Mouse (Mus musculus) forebrain, embryonic 14.5 days (tissue): ENCODE measurements around the gene Mfap4. TPM values are rescaled to one million over a fixed set of nuclear protein-coding genes. Genes with fewer than 3 reads are reported as not detected.

Source experiments
- ATAC-seq: fragments of 200-750 bp; cut with Nextera tagmentation; 2 replicates; pipeline ENCODE4 v1.8.0; 2017; ENCODE audit warnings: mild to moderate bottlenecking, moderate library complexity
- DNase-seq: peaks from one replicate; pipeline ENCODE4 v3.0.0-alpha.2; 2015; ENCODE audit warnings: low spot score
- H3K27ac ChIP-seq: fragments of 300-500 bp; sonication (generic); 2 replicates; pipeline ENCODE4 v1.5.1; 2014; ENCODE audit warnings: low read depth, mild to moderate bottlenecking, control low read depth, low read length, moderate library complexity
- H3K27me3 ChIP-seq: fragments of 300-500 bp; sonication (generic); replicated peaks from 2 replicates; pipeline ENCODE4 v1.6.1; 2014; ENCODE audit warnings: low read length, control low read depth, mixed read lengths; ENCODE audit not compliant: control insufficient read depth, insufficient read depth
- H3K36me3 ChIP-seq: fragments of 300-500 bp; sonication (generic); 2 replicates; pipeline ENCODE4 v1.6.1; 2014; ENCODE audit warnings: low read length, control low read depth; ENCODE audit not compliant: control insufficient read depth, insufficient read depth
- H3K4me1 ChIP-seq: fragments of 300-500 bp; sonication (generic); 2 replicates; pipeline ENCODE4 v1.6.1; 2014; ENCODE audit warnings: antibody characterized with exemption, low read length, control low read depth; ENCODE audit not compliant: control insufficient read depth, insufficient read depth
- H3K4me2 ChIP-seq: fragments of 300-500 bp; sonication (generic); 2 replicates; pipeline ENCODE4 v1.6.1; 2014; ENCODE audit warnings: mild to moderate bottlenecking, control low read depth, low read length
- H3K4me3 ChIP-seq: fragments of 300-500 bp; sonication (generic); 2 replicates; pipeline ENCODE4 v1.5.1; 2014; ENCODE audit warnings: low read depth, low read length, control low read depth
- H3K9ac ChIP-seq: fragments of 300-500 bp; sonication (generic); 2 replicates; pipeline ENCODE4 v1.6.1; 2014; ENCODE audit warnings: mild to moderate bottlenecking, low read length, control low read depth, moderate library complexity
- H3K9me3 ChIP-seq: fragments of 300-500 bp; sonication (generic); replicated peaks from 2 replicates; pipeline ENCODE4 v1.6.1; 2016; ENCODE audit warnings: low read length, control low read depth, mixed read lengths; ENCODE audit not compliant: control insufficient read depth
- WGBS: fragments of 180-500 bp; shearing (Covaris S2); extraction: QIAGEN DNeasy Blood & Tissue Kit; methylation state at CpG from one replicate; pipeline ENCODE4 v1.1.7; 2014; 5-methylcytosine and 5-hydroxymethylcytosine counted together
- polyA plus RNA-seq: library from polyadenylated mRNA; unstranded; fragments of >200 nt; fragmentation: Nextera tagmentation; extraction: Ambion mirVana; gene quantifications from 2 replicates; pipeline ENCODE4 v1.2.1, GENCODE M21; 2014

The Mfap4 gene
- polyA plus RNA-seq = 51.6 and 65.7 TPM in 2 replicates

GRCm38 (mm10) chr11:61484613-61485540 is at the start of gene Mfap4:
Mfap4 (plus strand) TSS chr11:61485431.
- H3K27me3 ChIP-seq = no peaks in the 10 kb centered on the region
- peak; percentile 90 for ATAC-seq
- peaks cover 25% of the 10 kb centered on the region for H3K36me3 ChIP-seq
- peak within 1 kb of the TSS; percentile 96 for H3K27ac ChIP-seq
- H3K4me1 ChIP-seq = peaks cover 36% of the 10 kb centered on the region
- peak within 1 kb of the TSS; percentile 46 for H3K4me2 ChIP-seq
- peak within 1 kb of the TSS; percentile 16 for H3K4me3 ChIP-seq
- 4% methylated on average over 19 of the region's 20 CpGs for WGBS
- no peaks in the 10 kb centered on the region for H3K9me3 ChIP-seq
- H3K9ac ChIP-seq = peak within 1 kb of the TSS; percentile 47
- DNase-seq = peak; percentile 93

DNA sequence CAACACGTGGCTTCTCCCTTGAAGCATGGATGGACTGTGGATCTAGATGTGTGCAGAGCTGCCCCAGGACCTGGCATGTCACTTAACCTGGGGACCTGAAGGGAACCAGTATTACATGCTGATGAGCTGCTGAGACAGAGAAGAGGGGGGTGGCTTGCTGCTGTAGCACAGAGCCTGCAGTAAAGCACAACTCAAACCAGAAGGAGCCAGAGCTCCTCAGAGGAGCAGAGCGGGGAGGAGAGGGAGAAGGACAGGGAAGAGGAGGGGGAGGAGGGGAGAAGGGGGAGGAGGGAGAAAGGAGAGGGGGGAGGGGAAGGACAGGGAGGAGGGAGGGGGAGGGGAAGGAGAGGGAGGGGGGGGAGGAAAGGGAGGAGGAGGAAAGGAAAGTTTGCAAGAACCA is 48.9 kb upstream of the Mfap4 start:
- H3K4me3 ChIP-seq = no peak overlapping the region
- no peaks in the 10 kb centered on the region for H3K9me3 ChIP-seq
- H3K4me2 ChIP-seq = no peak overlapping the region
- H3K4me1 ChIP-seq = no peaks in the 10 kb centered on the region
- H3K36me3 ChIP-seq = no peaks in the 10 kb centered on the region
- H3K27ac ChIP-seq = no peak overlapping the region
- ATAC-seq (no peak), DNase-seq (no peak)
- H3K9ac ChIP-seq = no peak overlapping the region
- WGBS = 69% methylated on average over 2 of the region's 2 CpGs
- no peaks in the 10 kb centered on the region for H3K27me3 ChIP-seq

DNA sequence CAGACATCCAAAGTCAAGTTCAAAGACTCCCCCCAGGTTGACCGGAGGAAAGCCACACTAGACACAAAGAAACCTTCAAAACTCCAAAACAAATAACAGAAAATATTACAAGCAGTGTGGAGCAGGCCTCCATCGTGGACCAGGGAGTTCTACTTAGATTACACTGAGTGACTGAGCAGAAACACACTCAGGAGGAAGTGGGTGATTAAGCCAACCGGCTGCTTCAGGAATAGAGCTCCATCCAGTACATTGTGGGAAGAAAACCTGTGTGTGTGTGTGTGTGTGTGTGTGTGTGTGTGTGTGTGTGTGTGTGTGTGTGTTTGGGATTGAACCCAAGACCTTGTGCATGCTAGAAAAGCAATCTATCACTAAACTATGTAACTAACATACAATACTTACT is 46.1 kb upstream of the Mfap4 start:
- ATAC-seq = no peak
- 74% methylated on average over 3 of the region's 3 CpGs for WGBS
- H3K4me3 ChIP-seq = no peak overlapping the region

DNA sequence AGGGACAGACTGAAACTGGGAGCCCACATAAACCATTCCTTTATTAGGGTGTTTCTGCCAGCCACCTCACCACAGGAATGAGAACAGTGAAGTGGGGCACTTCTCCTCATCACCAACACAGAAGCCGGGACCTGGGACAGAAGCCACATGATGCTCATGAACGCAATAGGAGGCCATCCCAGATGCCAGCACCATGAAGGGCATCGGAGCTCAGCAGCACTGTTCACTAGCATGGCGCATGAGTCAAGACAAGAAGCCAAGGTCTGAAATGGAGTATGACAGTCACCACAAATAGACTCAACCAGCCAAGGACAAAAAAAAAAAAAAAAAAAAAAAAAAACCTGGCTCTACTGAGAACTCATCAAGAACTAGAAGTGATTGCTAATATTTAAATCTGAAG is 44.8 kb upstream of the Mfap4 start:
- Histone ChIP-seq H3K9ac (no peak overlapping the region), H3K4me3 (no peak overlapping the region), H3K4me2 (no peak overlapping the region), H3K9me3 (no peaks in the 10 kb centered on the region), H3K27me3 (no peaks in the 10 kb centered on the region), H3K27ac (no peak overlapping the region), H3K36me3 (no peaks in the 10 kb centered on the region), H3K4me1 (no peaks in the 10 kb centered on the region)
- WGBS = 90% methylated on average over 4 of the region's 4 CpGs
- DNase-seq (no peak), ATAC-seq (no peak)

More for the DNA sequence above, 46.1 kb upstream of the Mfap4 start:
- no peaks in the 10 kb centered on the region for H3K36me3 ChIP-seq
- H3K9me3 ChIP-seq = no peaks in the 10 kb centered on the region
- no peak overlapping the region for H3K9ac ChIP-seq
- no peak overlapping the region for H3K4me2 ChIP-seq
- DNase-seq = no peak
- no peaks in the 10 kb centered on the region for H3K27me3 ChIP-seq
- H3K27ac ChIP-seq = no peak overlapping the region
- no peaks in the 10 kb centered on the region for H3K4me1 ChIP-seq

- Histone ChIP-seq H3K4me3 (no peak overlapping the region), H3K27me3 (no peaks in the 10 kb centered on the region), H3K4me1 (no peaks in the 10 kb centered on the region), H3K36me3 (no peaks in the 10 kb centered on the region), H3K9ac (no peak overlapping the region), H3K27ac (no peak overlapping the region), H3K4me2 (no peak overlapping the region), H3K9me3 (no peaks in the 10 kb centered on the region)
- ATAC-seq (no peak), DNase-seq (no peak)
- 82% methylated on average over 7 of the region's 7 CpGs for WGBS
Observed at GRCm38 (mm10) chr11:61441670-61442069, 43.6 kb upstream of the Mfap4 start.

DNA sequence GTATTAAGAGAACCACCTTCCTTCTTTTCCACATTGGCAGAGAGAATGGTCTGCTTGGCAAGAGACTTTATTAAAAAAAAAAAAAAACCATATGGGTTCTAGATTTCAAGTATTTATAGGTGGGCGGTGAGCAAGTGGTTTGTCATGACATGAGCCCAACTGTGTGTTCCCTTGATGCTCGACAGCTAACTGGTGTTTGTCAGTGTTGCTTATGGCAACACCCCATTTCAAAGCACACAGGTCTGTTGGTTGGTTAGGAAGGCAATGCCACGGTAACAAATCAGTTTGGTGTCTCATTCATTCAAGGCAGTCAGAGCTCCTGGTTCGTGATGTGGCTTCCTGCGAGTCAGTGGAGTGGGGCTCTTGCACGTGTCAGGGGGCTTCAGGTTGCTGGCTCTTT is 41.4 kb upstream of the Mfap4 start:
- H3K27ac ChIP-seq = no peak overlapping the region
- DNase-seq = no peak
- H3K9ac ChIP-seq = no peak overlapping the region
- 92% methylated on average over 6 of the region's 6 CpGs for WGBS
- no peak overlapping the region for H3K4me2 ChIP-seq
- no peak overlapping the region for H3K4me3 ChIP-seq
- no peak for ATAC-seq
- peaks cover 11% of the 10 kb centered on the region for H3K4me1 ChIP-seq
- no peaks in the 10 kb centered on the region for H3K27me3 ChIP-seq
- no peaks in the 10 kb centered on the region for H3K36me3 ChIP-seq
- no peaks in the 10 kb centered on the region for H3K9me3 ChIP-seq

DNA sequence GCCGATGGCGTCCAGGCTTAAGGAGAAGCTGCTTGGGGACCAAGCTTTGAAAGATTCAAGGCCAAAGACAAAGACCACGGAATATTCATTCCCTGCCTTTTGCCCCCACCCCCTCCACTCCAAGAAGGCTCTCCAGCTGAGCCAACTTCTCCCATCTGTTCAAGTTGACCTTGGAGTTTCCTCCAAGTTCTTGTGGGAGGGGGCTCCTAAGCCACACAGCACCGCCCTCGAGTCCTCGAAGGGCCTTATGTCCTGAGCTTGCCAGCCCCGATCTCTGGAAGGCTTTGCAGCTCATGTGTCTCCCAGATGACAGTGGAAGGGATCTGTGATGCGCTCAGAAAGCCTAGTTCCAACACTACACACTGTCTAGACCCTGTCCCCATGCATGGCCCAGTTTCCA is 37.9 kb upstream of the Mfap4 start:
- no peak overlapping the region for H3K27ac ChIP-seq
- DNase-seq (no peak), ATAC-seq (no peak)
- peaks cover 17% of the 10 kb centered on the region for H3K4me1 ChIP-seq
- H3K9me3 ChIP-seq = no peaks in the 10 kb centered on the region
- no peaks in the 10 kb centered on the region for H3K36me3 ChIP-seq
- no peak overlapping the region for H3K9ac ChIP-seq
- 87% methylated on average over 8 of the region's 8 CpGs for WGBS
- H3K4me2 ChIP-seq = no peak overlapping the region
- no peak overlapping the region for H3K4me3 ChIP-seq
- no peaks in the 10 kb centered on the region for H3K27me3 ChIP-seq

DNA sequence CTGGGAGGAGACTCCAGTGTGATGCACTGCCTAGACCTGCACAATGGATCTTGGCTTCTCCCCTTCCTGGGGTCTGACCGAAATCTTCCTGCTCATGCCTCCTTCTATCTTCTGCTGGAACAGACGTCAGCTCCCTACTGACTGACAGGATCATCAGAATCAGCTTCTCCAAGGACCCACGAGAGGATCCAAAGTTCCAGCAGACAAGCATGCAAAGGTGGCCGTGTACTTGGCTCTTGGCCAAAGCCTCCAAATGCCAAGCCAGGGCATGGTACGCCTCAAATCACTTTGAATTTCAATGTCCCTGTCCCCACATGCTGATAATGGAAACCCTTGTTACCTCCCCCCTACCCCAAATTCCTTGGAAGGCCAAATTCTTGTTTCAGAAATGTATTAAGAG is 37.2 kb upstream of the Mfap4 start:
- DNase-seq = peak; percentile 39
- Histone ChIP-seq H3K27ac (peak overlapping the region; percentile 64; the same call in 1 of the 2 replicates), H3K9me3 (no peaks in the 10 kb centered on the region), H3K36me3 (no peaks in the 10 kb centered on the region), H3K4me2 (no peak overlapping the region), H3K27me3 (no peaks in the 10 kb centered on the region), H3K9ac (no peak overlapping the region), H3K4me1 (peaks cover 20% of the 10 kb centered on the region), H3K4me3 (no peak overlapping the region)
- 27% methylated on average over 5 of the region's 5 CpGs for WGBS
- no peak for ATAC-seq

- Histone ChIP-seq H3K27me3 (no peaks in the 10 kb centered on the region), H3K9ac (no peak overlapping the region), H3K36me3 (no peaks in the 10 kb centered on the region), H3K4me3 (no peak overlapping the region), H3K4me2 (no peak overlapping the region), H3K9me3 (no peaks in the 10 kb centered on the region), H3K4me1 (peaks cover 27% of the 10 kb centered on the region), H3K27ac (peak overlapping the region; percentile 64; the same call in 1 of the 2 replicates)
- peak; percentile 77 for DNase-seq
- 49% methylated on average over 9 of the region's 9 CpGs for WGBS
- ATAC-seq = peak; percentile 50; the same call in 1 of the 2 replicates
Observed at GRCm38 (mm10) chr11:61448599-61449225, 36.5 kb upstream of the Mfap4 start.
